Mouse (Mus musculus): ENCODE data around the gene Htt.

DNA sequence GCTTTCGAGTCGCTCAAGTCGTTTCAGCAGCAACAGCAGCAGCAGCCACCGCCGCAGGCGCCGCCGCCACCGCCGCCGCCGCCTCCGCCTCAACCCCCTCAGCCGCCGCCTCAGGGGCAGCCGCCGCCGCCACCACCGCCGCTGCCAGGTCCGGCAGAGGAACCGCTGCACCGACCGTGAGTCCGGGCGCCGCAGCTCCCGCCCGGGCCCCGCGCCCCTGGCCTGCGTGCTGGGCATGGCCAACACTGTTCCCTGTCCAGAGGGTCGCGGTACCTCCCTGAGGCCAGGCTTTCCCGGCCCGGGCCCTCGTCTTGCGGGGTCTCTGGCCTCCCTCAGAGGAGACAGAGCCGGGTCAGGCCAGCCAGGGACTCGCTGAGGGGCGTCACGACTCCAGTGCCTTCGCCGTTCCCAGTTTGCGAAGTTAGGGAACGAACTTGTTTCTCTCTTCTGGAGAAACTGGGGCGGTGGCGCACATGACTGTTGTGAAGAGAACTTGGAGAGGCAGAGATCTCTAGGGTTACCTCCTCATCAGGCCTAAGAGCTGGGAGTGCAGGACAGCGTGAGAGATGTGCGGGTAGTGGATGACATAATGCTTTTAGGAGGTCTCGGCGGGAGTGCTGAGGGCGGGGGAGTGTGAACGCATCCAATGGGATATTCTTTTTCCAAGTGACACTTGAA is 533 bp downstream of the Htt start:
- TF ChIP-seq CTCF (IDR thresholded peaks at IDR 0.05; ENCODE audit: extremely low read depth, insufficient read length, insufficient replicate concordance, low read depth, low read length) (no peak), POLR2A (IDR thresholded peaks at IDR 0.05; ENCODE audit: low read depth, low read length) (no peak)
